Mouse (Mus musculus) ES-E14 (cell line): ENCODE measurements around the gene Prkaca.

Experiments used
- CHD2 ChIP-seq: IDR thresholded peaks from 2 replicates; pipeline ENCODE4 v1.6.1; 2014; ENCODE audit warnings: mild to moderate bottlenecking, low read depth, low read length, inconsistent platforms
- HCFC1 ChIP-seq: IDR thresholded peaks from 2 replicates; pipeline ENCODE4 v1.6.1; 2012; ENCODE audit warnings: low read length, inconsistent platforms, borderline replicate concordance; ENCODE audit not compliant: insufficient read depth
- MAFK ChIP-seq: IDR thresholded peaks from 2 replicates; pipeline ENCODE4 v1.6.1; 2014; ENCODE audit warnings: mild to moderate bottlenecking, low read depth, low read length, inconsistent platforms; ENCODE audit not compliant: insufficient read depth
- ZC3H11A ChIP-seq: IDR thresholded peaks from 2 replicates; pipeline ENCODE4 v1.6.1; 2012; ENCODE audit warnings: low read depth, mild to moderate bottlenecking, inconsistent platforms, low read length, borderline replicate concordance

GRCm38 (mm10) chr8:83955106-83955957 is 17.5 kb upstream of the Prkaca start, which contains the start of the genes Gm10644 and Asf1b:
- TF ChIP-seq ZC3H11A (no peak), CHD2 (peak; percentile 57; the same call in 1 of the 2 replicates), MAFK (no peak), HCFC1 (no peak)
